Mouse (Mus musculus) c-Kit-positive CD71-positive TER-119-negative erythroid progenitor cells, embryonic 14.5 days (primary cell): Measurements from ENCODE around the gene Lcn4.

ENCODE experiments used
- DNase-seq: peaks from one replicate; pipeline ENCODE4 v3.0.0-alpha.2; 2013; ENCODE audit warnings: low read depth

The Lcn4 gene

DNA sequence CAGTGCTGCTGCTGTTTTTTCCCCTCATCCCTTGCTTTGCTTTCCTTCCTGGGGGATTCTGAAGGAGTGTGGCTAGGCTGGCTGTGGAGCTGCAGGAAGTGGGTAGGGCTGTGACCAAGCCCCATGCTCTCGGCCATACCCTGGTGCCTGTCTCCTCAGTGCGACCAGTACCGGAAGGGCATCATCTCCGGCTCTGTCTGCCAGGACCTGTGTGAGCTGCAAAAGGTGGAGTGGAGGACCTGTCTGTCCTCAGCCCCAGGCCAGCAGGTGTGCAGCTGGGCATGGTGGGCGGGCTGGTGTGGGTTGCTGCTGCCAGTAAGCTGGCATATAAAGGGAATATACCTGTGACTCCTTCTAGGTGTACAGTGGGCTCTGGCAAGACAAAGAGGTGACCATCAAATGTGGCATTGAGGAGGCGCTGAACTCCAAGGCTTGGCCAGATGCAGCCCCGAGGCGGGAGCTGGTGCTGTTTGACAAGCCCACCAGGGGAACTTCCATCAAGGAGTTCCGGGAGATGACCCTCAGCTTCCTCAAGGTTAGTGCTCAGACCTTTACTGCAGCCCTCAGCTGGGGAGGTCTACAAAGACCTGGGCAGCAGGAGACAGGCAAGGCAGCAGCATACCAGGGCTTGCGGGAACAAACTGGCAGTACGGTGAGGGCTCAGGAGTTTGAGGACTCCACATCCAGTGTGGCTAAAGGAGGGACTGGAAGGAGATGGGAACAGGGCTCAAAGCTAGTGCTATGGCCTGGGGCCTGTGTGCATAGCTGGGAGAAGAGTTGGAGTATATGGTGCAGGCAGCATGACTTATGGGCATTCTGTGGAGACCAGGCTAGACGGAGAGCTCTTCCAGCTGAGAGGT is 36.2 kb downstream of the Lcn4 start:
- DNase-seq: no peak

DNA sequence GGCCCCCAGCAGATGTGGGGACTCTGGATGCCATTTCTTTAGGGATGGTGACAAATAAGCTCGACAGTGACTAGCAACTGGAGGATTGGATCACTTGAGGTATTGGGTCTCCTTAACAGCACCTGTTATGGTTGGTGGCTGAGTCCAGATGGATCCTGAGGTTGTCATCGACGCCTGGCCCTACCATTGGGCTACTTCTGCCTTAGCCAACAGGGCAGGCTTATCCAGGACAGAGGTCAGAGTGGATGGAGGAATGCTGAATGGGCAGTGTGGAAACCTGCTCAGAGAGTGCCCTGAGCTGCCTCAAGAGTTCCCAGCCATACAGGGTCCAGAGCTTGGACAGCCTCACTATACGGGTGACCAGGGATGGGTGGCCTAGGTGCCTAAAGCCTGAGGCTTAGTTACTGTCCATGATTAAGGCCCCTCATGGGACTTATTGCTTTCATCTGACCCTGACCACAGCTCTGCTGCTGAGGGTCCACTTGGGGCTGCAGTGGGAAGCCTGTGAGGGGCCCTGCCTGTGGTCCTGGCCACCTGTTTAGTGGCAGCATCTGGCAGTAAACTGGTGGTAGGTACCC is 37.0 kb downstream of the Lcn4 start:
- no peak for DNase-seq

DNA sequence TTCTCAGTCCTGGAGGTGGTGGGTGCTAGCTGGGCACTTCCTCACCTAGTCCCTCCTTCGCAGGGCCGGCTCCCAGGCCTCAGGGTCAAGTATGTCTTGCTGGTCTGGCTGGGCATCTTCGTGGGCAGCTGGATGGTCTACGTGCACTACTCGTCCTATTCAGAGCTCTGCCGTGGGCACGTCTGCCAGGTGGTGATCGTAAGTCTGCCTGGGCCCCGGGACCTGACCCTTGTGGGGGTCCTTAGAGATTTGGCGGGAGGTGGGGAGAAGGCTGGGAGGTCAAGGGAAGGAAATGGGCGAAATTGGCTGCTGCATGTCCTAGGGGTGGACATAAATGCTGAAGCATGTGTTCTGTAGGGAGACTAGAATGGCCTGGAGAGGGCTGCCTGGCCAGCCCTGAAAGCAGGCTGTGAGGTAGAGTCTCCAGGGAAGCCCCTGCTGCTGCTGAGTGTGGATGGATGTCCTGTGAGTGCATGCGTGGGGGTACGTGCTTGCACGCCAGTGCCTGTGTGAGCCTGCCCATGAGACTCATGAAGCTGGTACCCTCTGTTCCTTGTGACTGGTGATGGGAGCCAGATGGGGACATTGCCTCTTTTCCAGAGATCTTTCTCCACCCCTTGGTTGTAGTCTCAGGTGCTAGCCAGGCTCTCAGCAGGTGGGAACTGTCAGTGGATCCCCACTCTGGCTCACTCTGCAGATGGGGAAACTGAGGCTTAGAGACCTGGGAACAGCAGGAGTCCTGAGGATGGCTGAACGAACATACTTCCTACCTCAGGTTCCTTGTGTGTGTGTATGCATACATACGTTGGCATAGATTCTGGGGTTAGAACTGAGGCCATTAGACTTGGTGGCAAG is 38.3 kb downstream of the Lcn4 start:
- no peak for DNase-seq

DNA sequence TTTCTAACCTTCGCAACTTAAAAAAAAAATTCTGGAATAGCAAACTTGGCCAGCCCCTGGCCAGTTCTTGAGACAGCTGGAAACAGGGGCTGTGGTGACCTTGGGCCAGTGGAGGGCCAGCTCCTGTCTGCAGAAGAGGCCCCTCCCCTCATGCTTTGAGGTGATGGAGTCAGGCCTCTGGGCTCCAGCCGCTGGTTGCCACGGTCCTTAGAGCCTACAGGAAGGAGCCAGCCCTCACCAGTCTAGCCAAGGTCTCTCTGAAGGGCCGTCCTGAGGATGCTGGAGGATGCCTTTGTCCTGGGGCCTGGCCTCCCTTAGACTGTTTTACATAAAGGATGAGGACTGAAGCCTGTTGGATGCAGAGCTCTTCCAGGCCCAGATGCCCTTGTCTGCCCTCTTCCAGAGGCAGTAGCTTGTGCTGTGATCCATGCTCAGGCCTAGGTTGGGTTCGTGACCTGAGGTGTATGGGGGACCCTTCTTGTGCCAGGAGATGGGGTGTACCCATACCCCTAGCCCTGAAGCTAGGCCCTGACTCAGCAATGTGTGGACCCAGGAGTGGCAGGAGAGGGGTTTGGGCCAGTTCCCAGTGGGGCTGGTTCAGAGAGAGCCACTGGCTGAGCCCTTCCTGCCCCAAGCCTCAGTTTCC is 42.2 kb downstream of the Lcn4 start:
- DNase-seq: no peak

DNA sequence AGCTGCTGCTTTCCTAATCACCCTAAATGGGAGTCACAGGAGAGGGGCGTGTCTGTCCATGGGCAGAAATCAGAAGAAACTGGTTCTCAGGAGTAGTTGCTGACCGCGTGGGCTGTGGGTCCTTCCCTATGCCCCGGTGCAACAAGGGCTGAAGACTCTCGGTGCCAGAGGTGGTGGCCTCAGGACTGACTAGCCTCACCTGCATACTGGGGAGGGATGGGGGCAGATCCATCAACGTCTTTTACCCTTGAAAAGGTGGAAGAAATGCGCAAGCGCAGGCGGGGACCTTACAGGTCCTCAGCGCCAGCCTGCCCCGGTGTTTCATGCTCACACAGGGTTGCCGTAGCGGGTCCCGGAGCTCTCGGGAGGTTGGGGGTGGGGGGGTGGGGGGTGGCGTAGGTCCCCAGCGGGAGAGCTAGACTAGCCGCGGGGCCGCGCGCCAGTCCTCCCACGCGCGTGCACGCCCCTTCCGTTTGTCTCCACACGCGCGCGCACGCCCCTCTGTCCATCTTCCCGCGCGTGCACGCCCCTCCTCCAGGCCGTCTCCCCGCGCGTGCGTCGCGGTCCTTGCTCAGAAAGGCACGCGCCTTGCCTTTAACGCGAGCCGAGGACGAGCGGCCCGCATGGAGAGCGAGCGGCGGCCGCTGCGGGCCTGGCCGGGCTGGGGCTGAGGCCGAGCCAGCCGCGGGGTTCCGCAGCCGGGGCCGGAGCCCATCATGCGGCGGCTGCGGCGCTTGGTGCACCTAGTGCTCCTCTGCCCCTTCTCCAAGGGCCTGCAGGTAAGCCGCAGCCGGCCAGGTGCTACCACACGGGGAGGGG is 43.0 kb downstream of the Lcn4 start, which contains the start of gene Fam69b:
Gene Fam69b, plus strand, starts transcription at position 537 of the 819 bp plus-strand sequence.
- no peak for DNase-seq

DNA sequence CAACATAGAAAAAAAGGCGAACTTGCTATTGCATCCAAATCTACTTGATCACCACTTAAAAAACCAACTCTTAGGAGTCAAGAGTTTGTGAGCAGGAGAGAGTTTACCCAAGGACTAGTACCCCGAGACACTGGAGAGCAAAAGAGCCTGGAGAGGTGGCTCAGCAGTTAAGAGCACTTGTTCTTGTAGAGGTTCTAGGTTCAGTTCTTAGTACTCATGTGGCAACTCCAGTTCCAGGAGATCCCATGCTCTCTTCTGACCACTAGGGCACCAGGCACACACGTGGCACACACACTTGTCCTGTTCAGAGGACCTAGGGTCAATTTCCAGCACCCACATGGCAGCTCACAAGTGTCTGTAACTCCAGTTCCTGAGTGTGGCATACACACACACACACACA is 45.0 kb downstream of the Lcn4 start:
- no peak for DNase-seq

DNA sequence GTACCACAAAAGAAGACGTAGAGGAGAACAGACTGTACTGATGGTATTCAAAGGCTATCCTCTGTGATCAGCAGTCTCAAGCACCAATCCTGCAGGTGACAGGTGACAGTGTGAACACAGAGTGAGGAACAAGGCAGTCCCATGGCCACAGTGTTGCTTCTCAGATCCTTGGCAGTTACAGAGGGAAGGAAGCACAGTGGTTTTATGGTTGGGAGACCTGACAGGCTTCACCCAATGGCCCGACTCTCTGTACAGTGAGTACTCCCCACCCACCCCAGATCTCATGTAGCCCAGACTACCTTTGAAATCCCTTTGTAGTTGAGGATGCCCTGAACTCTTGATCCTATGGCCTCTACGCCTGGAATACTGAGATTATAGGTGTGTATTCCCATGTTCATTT is 45.7 kb downstream of the Lcn4 start:
- DNase-seq: no peak

DNA sequence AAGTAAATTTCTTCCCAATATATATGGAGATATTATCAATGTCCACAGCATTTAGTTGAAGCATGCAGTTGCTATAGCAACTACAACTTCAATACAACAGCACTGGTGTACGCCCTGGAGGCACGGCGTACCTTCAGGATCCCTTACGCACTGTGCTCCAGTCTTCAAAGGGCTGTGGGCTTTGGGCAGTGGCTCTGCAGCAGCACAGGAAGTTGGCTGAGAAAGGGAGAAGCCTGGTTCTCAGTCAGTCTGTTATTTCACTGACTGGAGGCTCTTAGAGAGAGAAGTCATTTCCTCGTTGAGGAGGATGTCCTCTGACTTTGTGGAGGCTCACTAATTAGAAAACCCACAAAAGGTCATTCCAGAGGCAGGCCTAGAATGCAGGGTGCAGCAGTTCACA is 48.1 kb downstream of the Lcn4 start:
- DNase-seq: no peak

DNA sequence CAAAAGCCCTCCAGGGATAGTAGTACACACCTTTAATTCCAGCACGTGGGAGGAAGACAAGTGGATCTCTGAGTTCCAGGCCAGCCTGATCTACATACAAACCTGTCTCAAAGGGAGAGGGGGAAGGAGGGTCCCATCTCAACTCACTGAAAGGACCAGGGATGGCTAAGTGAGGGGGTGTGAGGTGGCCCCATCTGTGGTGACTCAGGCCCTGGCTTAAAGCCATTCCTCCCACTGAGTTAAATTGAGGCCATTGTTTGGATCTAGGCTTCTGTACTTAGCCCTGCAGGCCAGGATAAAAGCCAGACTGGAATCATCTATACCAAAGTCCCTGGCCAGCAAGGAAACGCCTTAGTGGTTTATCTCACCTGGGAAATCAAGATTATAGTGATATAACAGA is 49.8 kb downstream of the Lcn4 start:
- DNase-seq: no peak

DNA sequence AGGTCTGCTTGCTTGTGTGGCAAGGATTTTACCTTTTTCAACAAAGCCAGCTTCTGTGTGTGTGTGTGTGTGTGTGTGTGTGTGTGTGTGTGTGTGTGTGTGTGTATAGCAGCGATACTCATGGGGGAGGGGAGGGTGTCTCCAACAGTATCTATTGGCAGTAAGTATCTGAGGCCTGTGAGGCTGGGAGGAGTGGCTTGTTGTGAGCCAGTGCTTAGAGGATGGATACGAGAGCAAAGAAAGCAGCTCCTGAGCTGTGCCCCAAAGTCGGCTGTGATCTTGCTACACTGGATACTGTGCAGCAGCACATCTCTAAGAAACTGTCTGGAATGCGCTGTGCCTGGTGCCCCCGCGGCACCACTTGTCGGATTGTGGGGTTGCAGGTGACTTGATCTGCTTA is 53.2 kb downstream of the Lcn4 start:
- DNase-seq: no peak
